Mouse (Mus musculus) embryonic facial prominence, embryonic 10.5 days (tissue): ENCODE measurements around the gene P2ry14. TPM values are rescaled to one million over a fixed set of nuclear protein-coding genes. Genes with fewer than 3 reads are reported as not detected.
A peak's percentile ranks its signal among the peaks of the same experiment; 100 is the strongest.
"Not testable (repeated sequence)": the region's sequence is repeated elsewhere in the genome, so short reads cannot be mapped to it uniquely, and the experiment has no call there.

Experiments
- DNase-seq: peaks from one replicate; pipeline ENCODE4 v3.0.0-alpha.2; 2017; ENCODE audit warnings: low spot score
- H3K27ac ChIP-seq: fragments of 300-500 bp; sonication (generic); replicated peaks from 2 replicates; pipeline ENCODE4 v1.5.1; 2016; ENCODE audit warnings: mild to moderate bottlenecking
- H3K27me3 ChIP-seq: fragments of 300-500 bp; sonication (generic); replicated peaks from 2 replicates; pipeline ENCODE4 v1.6.1; 2016; ENCODE audit warnings: low read depth, mild to moderate bottlenecking; ENCODE audit not compliant: poor library complexity, severe bottlenecking
- H3K36me3 ChIP-seq: fragments of 300-500 bp; sonication (generic); replicated peaks from 2 replicates; pipeline ENCODE4 v1.6.1; 2016; ENCODE audit warnings: mild to moderate bottlenecking, moderate library complexity
- H3K4me1 ChIP-seq: fragments of 300-500 bp; sonication (generic); 2 replicates; pipeline ENCODE4 v1.6.1; 2016
- H3K4me3 ChIP-seq: fragments of 300-500 bp; sonication (generic); 2 replicates; pipeline ENCODE4 v1.5.1; 2016; ENCODE audit warnings: mild to moderate bottlenecking, moderate library complexity
- H3K9me3 ChIP-seq: fragments of 300-500 bp; sonication (generic); 2 replicates; pipeline ENCODE4 v1.6.1; 2016; ENCODE audit warnings: mild to moderate bottlenecking
- WGBS: fragments of 180-500 bp; shearing (Covaris S2); methylation state at CpG from one replicate; pipeline ENCODE4 v1.1.7; 2016; 5-methylcytosine and 5-hydroxymethylcytosine counted together
- polyA plus RNA-seq: library from polyadenylated mRNA; unstranded; fragments of >200 nt; fragmentation: Nextera tagmentation; extraction: Ambion mirVana; gene quantifications from 2 replicates; pipeline ENCODE4 v1.2.1, GENCODE M21; 2016

P2ry14 gene
- polyA plus RNA-seq, 1 experiment from 2014 or later, result 1.8 TPM

GRCm38 (mm10) chr3:59121067-59121730, 32.2 kb downstream of the P2ry14 start:
- DNase-seq, result peak; percentile 14
- Histone ChIP-seq H3K27me3 (no peaks in the 10 kb centered on the region), H3K4me1 (peaks cover 28% of the 10 kb centered on the region), H3K27ac (peak overlapping the region; percentile 44; the same call in 1 of the 2 replicates), H3K4me3 (no peak overlapping the region), H3K36me3 (no peaks in the 10 kb centered on the region), H3K9me3 (no peaks in the 10 kb centered on the region)
- 25% methylated on average over 7 of the region's 7 CpGs for WGBS

GRCm38 (mm10) chr3:59113973-59114517, 39.4 kb downstream of the P2ry14 start:
- 83% methylated on average over 8 of the region's 8 CpGs for WGBS

GRCm38 (mm10) chr3:59113291-59113690, 40.1 kb downstream of the P2ry14 start:
- WGBS, result 93% methylated on average over 4 of the region's 4 CpGs
- DNase-seq, H3K27me3 ChIP-seq, H3K27ac ChIP-seq, H3K9me3 ChIP-seq, H3K4me1 ChIP-seq, H3K36me3 ChIP-seq, H3K4me3 ChIP-seq: not testable (repeated sequence)

More at GRCm38 (mm10) chr3:59113973-59114517, 39.4 kb downstream of the P2ry14 start:
- Histone ChIP-seq H3K36me3 (no peaks in the 10 kb centered on the region), H3K4me1 (no peaks in the 10 kb centered on the region), H3K27ac (no peak overlapping the region), H3K27me3 (no peaks in the 10 kb centered on the region), H3K9me3 (no peaks in the 10 kb centered on the region), H3K4me3 (no peak overlapping the region)
- DNase-seq, result no peak

- H3K27ac ChIP-seq, result no peak overlapping the region
- H3K36me3 ChIP-seq, result no peaks in the 10 kb centered on the region
These were observed 41.5 kb downstream of the P2ry14 start for GRCm38 (mm10) chr3:59111944-59112343.

GRCm38 (mm10) chr3:59109834-59110233, 43.6 kb downstream of the P2ry14 start:
- WGBS, result 92% methylated on average over 3 of the region's 3 CpGs
- not testable (repeated sequence) for H3K36me3 ChIP-seq, DNase-seq, H3K4me3 ChIP-seq, H3K4me1 ChIP-seq, H3K9me3 ChIP-seq, H3K27ac ChIP-seq, H3K27me3 ChIP-seq

More at GRCm38 (mm10) chr3:59111944-59112343, 41.5 kb downstream of the P2ry14 start:
- Histone ChIP-seq H3K9me3 (no peaks in the 10 kb centered on the region), H3K4me1 (no peaks in the 10 kb centered on the region), H3K4me3 (no peak overlapping the region), H3K27me3 (no peaks in the 10 kb centered on the region)
- WGBS, result 82% methylated on average over 3 of the region's 3 CpGs
- no peak for DNase-seq

GRCm38 (mm10) chr3:59107439-59107838, 46.0 kb downstream of the P2ry14 start:
- no peaks in the 10 kb centered on the region for H3K27me3 ChIP-seq
- no peaks in the 10 kb centered on the region for H3K4me1 ChIP-seq
- 94% methylated on average over 4 of the region's 4 CpGs for whole genome bisulfite sequencing
- H3K36me3 ChIP-seq, result no peaks in the 10 kb centered on the region
- H3K27ac ChIP-seq, result no peak overlapping the region
- no peak for DNase-seq
- H3K4me3 ChIP-seq, result no peak overlapping the region
- no peaks in the 10 kb centered on the region for H3K9me3 ChIP-seq

- H3K27me3 ChIP-seq, result no peaks in the 10 kb centered on the region
- H3K9me3 ChIP-seq, result no peaks in the 10 kb centered on the region
These were observed 49.0 kb downstream of the P2ry14 start for GRCm38 (mm10) chr3:59104462-59104861.

GRCm38 (mm10) chr3:59102146-59102545, 51.3 kb downstream of the P2ry14 start:
- no peak for DNase-seq
- Histone ChIP-seq H3K36me3 (no peaks in the 10 kb centered on the region), H3K9me3 (no peaks in the 10 kb centered on the region), H3K4me1 (no peaks in the 10 kb centered on the region), H3K27ac (no peak overlapping the region), H3K27me3 (no peaks in the 10 kb centered on the region), H3K4me3 (no peak overlapping the region)
- WGBS, result 94% methylated on average over 2 of the region's 2 CpGs

More at GRCm38 (mm10) chr3:59104462-59104861, 49.0 kb downstream of the P2ry14 start:
- 84% methylated on average over 4 of the region's 4 CpGs for WGBS
- Histone ChIP-seq H3K4me1 (no peaks in the 10 kb centered on the region), H3K4me3 (no peak overlapping the region), H3K36me3 (no peaks in the 10 kb centered on the region), H3K27ac (no peak overlapping the region)
- no peak for DNase-seq

GRCm38 (mm10) chr3:59101218-59101986, 52.0 kb downstream of the P2ry14 start, which contains the start of gene Gpr171:
Gene Gpr171, minus strand, starts transcription at chr3:59101821.
- no peaks in the 10 kb centered on the region for H3K9me3 ChIP-seq
- H3K27ac ChIP-seq, result no peak within 1 kb of the TSS; the same call in 1 of the 2 replicates
- no peak within 1 kb of the TSS for H3K4me3 ChIP-seq
- H3K27me3 ChIP-seq, result no peaks in the 10 kb centered on the region
- no peak for DNase-seq
- WGBS, result 78% methylated on average over 6 of the region's 6 CpGs
- H3K4me1 ChIP-seq, result no peaks in the 10 kb centered on the region
- no peaks in the 10 kb centered on the region for H3K36me3 ChIP-seq

GRCm38 (mm10) chr3:59098540-59098939, 54.9 kb downstream of the P2ry14 start:
- Histone ChIP-seq H3K4me1 (no peaks in the 10 kb centered on the region), H3K27me3 (no peaks in the 10 kb centered on the region), H3K36me3 (no peaks in the 10 kb centered on the region), H3K27ac (no peak overlapping the region), H3K9me3 (no peaks in the 10 kb centered on the region), H3K4me3 (no peak overlapping the region)
- 89% methylated on average over 10 of the region's 10 CpGs for WGBS
- no peak for DNase-seq

GRCm38 (mm10) chr3:59097421-59097820, 56.0 kb downstream of the P2ry14 start:
- no peak overlapping the region for H3K27ac ChIP-seq
- no peaks in the 10 kb centered on the region for H3K36me3 ChIP-seq
- no peak overlapping the region for H3K4me3 ChIP-seq
- no peaks in the 10 kb centered on the region for H3K4me1 ChIP-seq
- H3K27me3 ChIP-seq, result no peaks in the 10 kb centered on the region
- no peaks in the 10 kb centered on the region for H3K9me3 ChIP-seq
- no peak for DNase-seq
- WGBS, result 74% methylated on average over 6 of the region's 6 CpGs

GRCm38 (mm10) chr3:59092702-59093101, 60.7 kb downstream of the P2ry14 start:
- Histone ChIP-seq H3K4me1 (no peaks in the 10 kb centered on the region), H3K36me3 (no peaks in the 10 kb centered on the region), H3K27me3 (no peaks in the 10 kb centered on the region), H3K9me3 (no peaks in the 10 kb centered on the region), H3K27ac (no peak overlapping the region), H3K4me3 (no peak overlapping the region)
- DNase-seq, result no peak
- WGBS, result 82% methylated on average over 11 of the region's 11 CpGs
